Mouse (Mus musculus): ENCODE data around the gene Dnaja3.
A peak's percentile ranks its signal among the peaks of the same experiment; 100 is the strongest.

- TF ChIP-seq CTCF (IDR thresholded peaks at IDR 0.05; ENCODE audit: low read depth) (peak; percentile 30; the same call in 1 of the 2 replicates), EP300 (IDR thresholded peaks at IDR 0.05; ENCODE audit: low read depth) (no peak)
These were observed 28.1 kb upstream of the Dnaja3 start for GRCm38 (mm10) chr16:4611676-4612075.
